Mouse (Mus musculus) heart, embryonic 11.5 days (tissue): Measurements from ENCODE around the gene Traf6. TPM values are rescaled to one million over a fixed set of nuclear protein-coding genes. Genes with fewer than 3 reads are reported as not detected.

Experiments used
- ATAC-seq: fragments of 200-750 bp; cut with Nextera tagmentation; replicated peaks from 2 replicates; pipeline ENCODE4 v1.8.0; 2017; ENCODE audit warnings: moderate library complexity; ENCODE audit not compliant: insufficient number of reproducible peaks, low FRiP score, low TSS enrichment
- H3K27ac ChIP-seq: fragments of 300-500 bp; sonication (generic); 2 replicates; pipeline ENCODE4 v1.5.1; 2014; ENCODE audit warnings: mild to moderate bottlenecking, low read depth, low read length
- H3K27me3 ChIP-seq: fragments of 300-500 bp; sonication (generic); 2 replicates; pipeline ENCODE4 v1.6.1; 2014; ENCODE audit warnings: mild to moderate bottlenecking, low read length, mixed read lengths; ENCODE audit not compliant: control insufficient read depth, insufficient read depth
- H3K36me3 ChIP-seq: fragments of 300-500 bp; sonication (generic); 2 replicates; pipeline ENCODE4 v1.6.1; 2014; ENCODE audit warnings: mild to moderate bottlenecking, low read length, moderate library complexity, mixed read lengths; ENCODE audit not compliant: control insufficient read depth, insufficient read depth
- H3K4me1 ChIP-seq: fragments of 300-500 bp; sonication (generic); 2 replicates; pipeline ENCODE4 v1.6.1; 2014; ENCODE audit warnings: low read length; ENCODE audit not compliant: control insufficient read depth, insufficient read depth
- H3K4me2 ChIP-seq: fragments of 300-500 bp; sonication (generic); 2 replicates; pipeline ENCODE4 v1.6.1; 2014; ENCODE audit warnings: mild to moderate bottlenecking, moderate library complexity
- H3K4me3 ChIP-seq: fragments of 300-500 bp; sonication (generic); 2 replicates; pipeline ENCODE4 v1.5.1; 2014; ENCODE audit warnings: low read depth, low read length
- H3K9ac ChIP-seq: fragments of 300-500 bp; sonication (generic); 2 replicates; pipeline ENCODE4 v1.6.1; 2014; ENCODE audit warnings: mild to moderate bottlenecking, low read depth, low read length, moderate library complexity
- H3K9me3 ChIP-seq: fragments of 300-500 bp; sonication (generic); replicated peaks from 2 replicates; pipeline ENCODE4 v1.6.1; 2016; ENCODE audit warnings: low read length; ENCODE audit not compliant: control insufficient read depth
- WGBS: fragments of 180-500 bp; shearing (Covaris S2); extraction: QIAGEN DNeasy Blood & Tissue Kit; methylation state at CpG from one replicate; pipeline ENCODE4 v1.1.7; 2014; ENCODE audit not compliant: insufficient replicate concordance; 5-methylcytosine and 5-hydroxymethylcytosine counted together
- polyA plus RNA-seq: library from polyadenylated mRNA; unstranded; fragments of >200 nt; fragmentation: Nextera tagmentation; extraction: Ambion mirVana; gene quantifications from 2 replicates; pipeline ENCODE4 v1.2.1, GENCODE M21; 2014

The Traf6 gene
- polyA plus RNA-seq, 1 experiment from 2014 or later = 8.3 TPM

GRCm38 (mm10) chr2:101688011-101688410 is 9.8 kb downstream of the Traf6 start:
- Histone ChIP-seq H3K27me3 (no peaks in the 10 kb centered on the region), H3K36me3 (peaks cover 5% of the 10 kb centered on the region; the same call in 1 of the 2 replicates), H3K9me3 (no peaks in the 10 kb centered on the region), H3K27ac (no peak overlapping the region), H3K4me2 (no peak overlapping the region), H3K4me1 (no peaks in the 10 kb centered on the region), H3K9ac (no peak overlapping the region), H3K4me3 (no peak overlapping the region)
- ATAC-seq = no peak
- WGBS = 90% methylated on average over 5 of the region's 5 CpGs

GRCm38 (mm10) chr2:101690252-101690827 is 12.1 kb downstream of the Traf6 start:
- no peak overlapping the region for H3K27ac ChIP-seq
- H3K9me3 ChIP-seq = no peaks in the 10 kb centered on the region
- no peaks in the 10 kb centered on the region for H3K4me1 ChIP-seq
- no peaks in the 10 kb centered on the region for H3K27me3 ChIP-seq
- peaks cover 5% of the 10 kb centered on the region; the same call in 1 of the 2 replicates for H3K36me3 ChIP-seq
- no peak overlapping the region for H3K4me3 ChIP-seq
- H3K4me2 ChIP-seq = no peak overlapping the region
- WGBS = 92% methylated on average over 9 of the region's 9 CpGs
- ATAC-seq = no peak
- no peak overlapping the region for H3K9ac ChIP-seq

GRCm38 (mm10) chr2:101693043-101693442 is 14.8 kb downstream of the Traf6 start:
- no peak overlapping the region for H3K4me2 ChIP-seq
- 60% methylated on average over 4 of the region's 4 CpGs for WGBS
- H3K4me1 ChIP-seq = no peaks in the 10 kb centered on the region
- H3K27me3 ChIP-seq = no peaks in the 10 kb centered on the region
- H3K9me3 ChIP-seq = no peaks in the 10 kb centered on the region
- no peak overlapping the region for H3K4me3 ChIP-seq
- no peak overlapping the region for H3K27ac ChIP-seq
- H3K36me3 ChIP-seq = peaks cover 15% of the 10 kb centered on the region
- no peak for ATAC-seq
- H3K9ac ChIP-seq = no peak overlapping the region

DNA sequence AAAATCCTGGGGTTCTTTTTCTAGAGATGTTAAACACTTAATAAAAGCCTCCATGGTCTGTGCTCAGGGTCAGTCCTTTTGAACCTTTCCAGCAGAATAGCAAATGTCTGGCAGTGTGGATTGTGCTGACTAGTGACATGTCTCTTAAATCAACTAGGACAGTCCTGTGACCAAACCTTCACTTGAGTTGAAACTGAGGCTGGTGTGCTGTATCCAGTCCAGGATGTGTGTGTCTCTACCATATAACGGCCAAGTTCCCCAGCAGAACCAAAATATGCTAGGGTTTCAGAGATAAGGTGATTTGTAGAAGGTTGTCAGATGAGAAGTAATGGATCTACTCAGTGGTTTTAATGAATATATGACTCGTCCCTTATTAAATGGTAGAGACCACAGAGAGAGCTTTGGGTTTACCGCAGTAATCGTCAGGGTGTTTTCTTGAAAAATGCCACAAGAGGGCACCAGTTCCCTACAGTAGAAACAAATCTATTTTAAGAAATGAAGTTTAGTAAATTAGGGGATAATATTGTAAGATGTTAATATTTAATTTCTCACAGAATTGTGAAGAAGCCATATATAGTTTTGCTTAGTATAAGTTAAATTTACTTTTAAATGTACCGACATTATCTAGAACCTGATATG is 15.5 kb downstream of the Traf6 start:
- no peak overlapping the region for H3K27ac ChIP-seq
- H3K27me3 ChIP-seq = no peaks in the 10 kb centered on the region
- no peak overlapping the region for H3K4me2 ChIP-seq
- H3K9me3 ChIP-seq = no peaks in the 10 kb centered on the region
- WGBS = 62% methylated on average over 5 of the region's 5 CpGs
- no peaks in the 10 kb centered on the region for H3K4me1 ChIP-seq
- ATAC-seq = no peak
- no peak overlapping the region for H3K4me3 ChIP-seq
- peaks cover 20% of the 10 kb centered on the region for H3K36me3 ChIP-seq
- no peak overlapping the region for H3K9ac ChIP-seq

DNA sequence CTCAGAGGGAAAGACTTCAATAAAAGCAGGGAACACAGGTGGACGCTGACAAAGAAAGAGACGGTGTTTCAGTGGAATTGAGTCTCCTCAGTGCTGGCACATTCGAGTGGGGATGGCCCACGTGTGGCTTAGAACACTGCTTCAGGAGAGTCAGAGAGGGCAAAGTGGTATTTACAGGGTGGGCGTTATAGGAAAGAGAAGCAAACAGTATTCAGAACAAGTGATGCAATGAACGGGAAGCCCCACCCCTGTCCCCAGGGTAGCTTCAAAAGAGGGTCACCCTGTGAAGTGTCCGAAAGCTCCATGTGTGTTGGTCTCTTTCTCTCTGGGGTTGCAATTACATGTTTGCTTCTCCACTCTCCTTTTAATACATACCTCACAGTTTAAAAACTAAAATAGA is 17.4 kb downstream of the Traf6 start:
- Histone ChIP-seq H3K4me1 (no peaks in the 10 kb centered on the region), H3K4me2 (no peak overlapping the region), H3K4me3 (no peak overlapping the region), H3K36me3 (peaks cover 17% of the 10 kb centered on the region), H3K9ac (no peak overlapping the region), H3K27me3 (no peaks in the 10 kb centered on the region), H3K27ac (no peak overlapping the region), H3K9me3 (no peaks in the 10 kb centered on the region)
- no peak for ATAC-seq
- WGBS = 88% methylated on average over 7 of the region's 7 CpGs

- H3K4me1 ChIP-seq = no peaks in the 10 kb centered on the region
- no peak overlapping the region for H3K4me2 ChIP-seq
- H3K9me3 ChIP-seq = no peaks in the 10 kb centered on the region
- no peak for ATAC-seq
- no peak overlapping the region for H3K4me3 ChIP-seq
- no peak overlapping the region for H3K9ac ChIP-seq
- no peaks in the 10 kb centered on the region for H3K27me3 ChIP-seq
- 83% methylated on average over 4 of the region's 4 CpGs for WGBS
- H3K27ac ChIP-seq = no peak overlapping the region
- H3K36me3 ChIP-seq = peaks cover 15% of the 10 kb centered on the region
These were observed 21.1 kb downstream of the Traf6 start for GRCm38 (mm10) chr2:101699284-101699683.

GRCm38 (mm10) chr2:101705941-101706485 is 27.8 kb downstream of the Traf6 start:
- Histone ChIP-seq H3K27ac (no peak overlapping the region), H3K9ac (no peak overlapping the region), H3K27me3 (no peaks in the 10 kb centered on the region), H3K4me1 (no peaks in the 10 kb centered on the region; the same call in 1 of the 2 replicates), H3K36me3 (no peaks in the 10 kb centered on the region), H3K9me3 (no peaks in the 10 kb centered on the region), H3K4me3 (no peak overlapping the region), H3K4me2 (no peak overlapping the region)
- no peak for ATAC-seq
- WGBS = 43% methylated on average over 5 of the region's 5 CpGs

GRCm38 (mm10) chr2:101711608-101712007 is 33.4 kb downstream of the Traf6 start:
- no peak overlapping the region for H3K4me3 ChIP-seq
- no peak overlapping the region for H3K27ac ChIP-seq
- no peak overlapping the region for H3K4me2 ChIP-seq
- WGBS = 57% methylated on average over 3 of the region's 3 CpGs
- no peaks in the 10 kb centered on the region for H3K36me3 ChIP-seq
- ATAC-seq = no peak
- no peaks in the 10 kb centered on the region for H3K9me3 ChIP-seq
- H3K27me3 ChIP-seq = no peaks in the 10 kb centered on the region
- no peaks in the 10 kb centered on the region; the same call in 1 of the 2 replicates for H3K4me1 ChIP-seq
- no peak overlapping the region for H3K9ac ChIP-seq
